In genomic region chr3:131785524-131785923, GRCm38 (mm10) we compare ENCODE assay signal across 30 mouse cellular contexts.
DNase-seq lines count a peak whose midpoint lies in the region; ATAC-seq and TF ChIP-seq lines count a peak whose summit lies in the region.
"Had no signal": no experiment of that assay in that cellular context is flagged by ENCODE, and none has a peak within 500 bp of the region (broad histone marks: within the 10 kb centered on the region; RNA-seq: fewer than 3 reads in every experiment).

No protein-coding gene starts in this region.

- intact Hi-C loops in heart, postnatal 25 days (cut with DNase I), result no loop called here

- no peak for TF ChIP-seq CTCF in lung, embryonic 14.5 days (IDR thresholded peaks at IDR 0.05; ENCODE audit: low read depth)

- no peaks in the 10 kb centered on the region for H3K4me1 ChIP-seq in lung, embryonic 14.5 days (ENCODE audit: insufficient read depth)
- H3K4me1 ChIP-seq: forebrain, embryonic 10.5 days; heart, embryonic 13.5 days; intestine, embryonic 15.5 days; midbrain, embryonic 15.5 days had no signal

- H3K27ac ChIP-seq in lung, embryonic 14.5 days (ENCODE audit: low read depth), result no peak overlapping the region
- H3K27ac ChIP-seq: forebrain, embryonic 10.5 days; heart, embryonic 13.5 days; hindbrain, postnatal 0 days; intestine, embryonic 15.5 days; left cerebral cortex, adult 2 months; liver, embryonic 14.5 days; midbrain, embryonic 15.5 days; stomach, postnatal 0 days had no signal

- H3K4me3 ChIP-seq in lung, embryonic 14.5 days (ENCODE audit: low read depth, low read length), result no peak overlapping the region
- H3K4me3 ChIP-seq: forebrain, embryonic 10.5 days; heart, embryonic 13.5 days; intestine, embryonic 15.5 days; left cerebral cortex, adult 2 months; midbrain, embryonic 15.5 days had no signal

- no peaks in the 10 kb centered on the region for H3K36me3 ChIP-seq in lung, embryonic 14.5 days (ENCODE audit: insufficient read depth)
- H3K36me3 ChIP-seq: forebrain, embryonic 10.5 days; heart, embryonic 13.5 days; intestine, embryonic 15.5 days; midbrain, embryonic 15.5 days had no signal

- H3K9me3 ChIP-seq in lung, embryonic 14.5 days (ENCODE audit: low read depth, low read length), result no peaks in the 10 kb centered on the region
- H3K9me3 ChIP-seq: forebrain, embryonic 10.5 days; heart, embryonic 13.5 days; intestine, embryonic 15.5 days; midbrain, embryonic 15.5 days had no signal

- H3K9ac ChIP-seq in lung, embryonic 14.5 days, result no peak overlapping the region
- H3K9ac ChIP-seq: heart, embryonic 13.5 days; intestine, embryonic 15.5 days; liver, embryonic 14.5 days; midbrain, embryonic 15.5 days had no signal

- no peak overlapping the region for H3K4me2 ChIP-seq in lung, embryonic 14.5 days
- H3K4me2 ChIP-seq: heart, embryonic 13.5 days; intestine, embryonic 15.5 days; midbrain, embryonic 15.5 days had no signal

- no peak for ATAC-seq in lung, embryonic 14.5 days (ENCODE audit: insufficient read depth)
- ATAC-seq: forebrain, embryonic 16.5 days; hindbrain, postnatal 0 days; intestine, embryonic 15.5 days; midbrain, embryonic 15.5 days had no signal

- no peaks in the 10 kb centered on the region for H3K27me3 ChIP-seq in lung, embryonic 14.5 days (ENCODE audit: insufficient read depth, low read length)
- H3K27me3 ChIP-seq: heart, embryonic 13.5 days; intestine, embryonic 15.5 days; midbrain, embryonic 15.5 days had no signal

- DNase-seq in adrenal gland, postnatal 10 days, result peak; percentile 8
- no peak for DNase-seq in adrenal gland, adult 18-20 months (ENCODE audit: low spot score in 2 of 2)
- peak; percentile 5 for DNase-seq in heart, postnatal 4 days
- no peak for DNase-seq in heart, postnatal 25 days (ENCODE audit: low spot score)
- DNase-seq in lung, embryonic 14.5 days, result peak; percentile 77
- no peak for DNase-seq in lung, postnatal 14 days
- DNase-seq in adipocyte (ENCODE audit: low spot score), result peak; percentile 13
- DNase-seq in layer of hippocampus, adult 9-10 months (ENCODE audit: low spot score), result no peak
- DNase-seq: adrenal gland, adult 8-10 months; cerebellum, adult 11 months; cerebellum, adult 9-11 months; heart, postnatal 10 days; kidney, adult 8-10 months; kidney, postnatal 14 days; liver; lung, adult 2 months; lung, postnatal 36 days; right cerebral cortex, adult 18-20 months; spleen, adult 18-20 months; thymus, adult 18-20 months; thymus, postnatal 25 days had no signal

- WGBS in lung, embryonic 14.5 days, result 53% methylated on average over 3 of the region's 3 CpGs

Comparison
In these comparisons a context has a peak if more than half of its experiments do, and no peak if none do; other contexts are left out.
1. DNase-seq: peak in adrenal gland, postnatal 10 days (single experiment), heart, postnatal 4 days (single experiment), lung, embryonic 14.5 days (single experiment) and adipocyte (single experiment); none in adrenal gland, adult 18-20 months (0 of 2), heart, postnatal 25 days (single experiment), lung, postnatal 14 days (single experiment) and layer of hippocampus, adult 9-10 months (single experiment).